Comparison of ENCODE assay signal across 8 mouse cellular contexts in the genomic region with DNA sequence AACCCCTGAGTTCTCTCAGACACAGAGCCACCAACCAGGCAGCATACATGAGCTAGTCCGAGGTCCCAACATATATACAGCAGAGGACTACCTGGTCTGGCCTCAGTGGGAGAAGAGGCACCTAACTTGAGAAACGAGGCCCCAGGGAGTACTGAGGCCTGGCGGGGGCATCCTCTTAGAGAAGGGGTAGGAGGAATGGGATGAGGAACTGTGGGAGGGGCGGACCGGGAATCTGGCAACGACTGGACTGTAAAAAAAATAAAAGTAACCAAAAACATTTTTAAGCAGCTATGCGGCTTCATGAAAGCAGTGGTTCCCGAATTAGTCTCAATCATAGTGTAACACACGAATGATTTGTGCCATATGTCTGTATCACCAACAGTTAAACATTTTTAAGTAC. TPM values are rescaled to one million over a fixed set of nuclear protein-coding genes. Genes with fewer than 3 reads are reported as not detected.
A peak's percentile ranks its signal among the peaks of the same experiment; 100 is the strongest.
DNase-seq lines count a peak whose midpoint lies in the region; ATAC-seq and TF ChIP-seq lines count a peak whose summit lies in the region.

No protein-coding gene starts in this region.

- no peaks in the 10 kb centered on the region for H3K36me3 ChIP-seq in kidney, adult 2 months (ENCODE audit: control insufficient read depth, insufficient read depth, low read length)
- peaks cover 15% of the 10 kb centered on the region for H3K36me3 ChIP-seq in liver, embryonic 14.5 days (replicated peaks; ENCODE audit: control insufficient read depth, insufficient read depth, low read depth)
- H3K36me3 ChIP-seq in stomach, embryonic 15.5 days = peaks cover 10% of the 10 kb centered on the region; the same call in 1 of the 2 replicates

- H3K9ac ChIP-seq in liver, embryonic 14.5 days (replicated peaks) = peak overlapping the region; percentile 79
- peak overlapping the region; percentile 87; the same call in 1 of the 2 replicates for H3K9ac ChIP-seq in stomach, embryonic 15.5 days

- peak; percentile 4 for DNase-seq in kidney, adult 2 months
- no peak for DNase-seq in kidney, postnatal 25 days
- DNase-seq in heart, postnatal 4 days = peak; percentile 14
- no peak for DNase-seq in liver, embryonic 14.5 days (ENCODE audit: low read depth in 3 of 3, low spot score in 3 of 3)
- DNase-seq in urinary bladder, adult 2 months (ENCODE audit: low spot score) = no peak
- no peak for DNase-seq in cerebellum, postnatal 14 days

- H3K27me3 ChIP-seq in kidney, adult 2 months (replicated peaks; ENCODE audit: control insufficient read depth, insufficient read depth, low read length) = no peaks in the 10 kb centered on the region
- no peaks in the 10 kb centered on the region for H3K27me3 ChIP-seq in liver, embryonic 14.5 days (ENCODE audit: control insufficient read depth, insufficient read depth, low read length)
- H3K27me3 ChIP-seq in stomach, embryonic 15.5 days (replicated peaks) = no peaks in the 10 kb centered on the region

- H3K27ac ChIP-seq in kidney, adult 2 months (ENCODE audit: insufficient read depth, low read depth, low read length) = peak overlapping the region; percentile 89
- peak overlapping the region; percentile 82 for H3K27ac ChIP-seq in brown adipose tissue, adult 24 weeks (replicated peaks; ENCODE audit: low read depth, low read length)
- H3K27ac ChIP-seq in liver, embryonic 14.5 days = no peak overlapping the region
- peak overlapping the region; percentile 86; the same call in 1 of the 2 replicates for H3K27ac ChIP-seq in stomach, embryonic 15.5 days

- WGBS in kidney, adult 2 months = 8% methylated on average over 9 of the region's 9 CpGs
- 12% methylated on average over 9 of the region's 9 CpGs for WGBS in liver, embryonic 14.5 days (ENCODE audit: insufficient replicate concordance)
- 6% methylated on average over 9 of the region's 9 CpGs for WGBS in stomach, embryonic 15.5 days

- TF ChIP-seq EP300 in liver, embryonic 14.5 days (IDR thresholded peaks at IDR 0.05; ENCODE audit: low read depth) = no peak

- no peak for ATAC-seq in liver, embryonic 14.5 days (ENCODE audit: insufficient read depth)
- peak; percentile 26; the same call in 1 of the 2 replicates for ATAC-seq in stomach, embryonic 15.5 days (ENCODE audit: insufficient read depth, low FRiP score, low read depth)

- H3K4me2 ChIP-seq in liver, embryonic 14.5 days (ENCODE audit: low read depth) = peak overlapping the region; percentile 75
- peak overlapping the region; percentile 69 for H3K4me2 ChIP-seq in stomach, embryonic 15.5 days

- no peaks in the 10 kb centered on the region for H3K4me1 ChIP-seq in kidney, adult 2 months (ENCODE audit: control insufficient read depth, insufficient read depth, low read length)
- H3K4me1 ChIP-seq in brown adipose tissue, adult 24 weeks (ENCODE audit: control insufficient read depth, insufficient read depth, insufficient read length, low read length) = peaks cover 5% of the 10 kb centered on the region; the same call in 1 of the 2 replicates
- peaks cover 0 to 6% of the 10 kb centered on the region in 2 experiments; a peak in 2 of 4 replicates for H3K4me1 ChIP-seq in liver, embryonic 14.5 days (replicated peaks; ENCODE audit: control insufficient read depth in 2 of 2, insufficient read depth in 2 of 2, low read length in 1 of 2)
- peaks cover 8% of the 10 kb centered on the region; the same call in 1 of the 2 replicates for H3K4me1 ChIP-seq in stomach, embryonic 15.5 days

- TF ChIP-seq CTCF in kidney, adult 2 months (conservative IDR thresholded peaks at IDR 0.05; ENCODE audit: insufficient read depth, insufficient read length, low read depth, low read length) = no peak
- no peak for TF ChIP-seq CTCF in liver, embryonic 14.5 days (IDR thresholded peaks at IDR 0.05; ENCODE audit: low read depth)

- H3K4me3 ChIP-seq in kidney, adult 2 months (ENCODE audit: insufficient read depth, low read depth, low read length) = peak overlapping the region; percentile 75
- peak overlapping the region; percentile 96 for H3K4me3 ChIP-seq in brown adipose tissue, adult 24 weeks (ENCODE audit: insufficient read depth, low read depth, low read length)
- peak overlapping the region; percentile 81 to 86 for H3K4me3 ChIP-seq in liver, embryonic 14.5 days (ENCODE audit: insufficient read depth in 1 of 2, low read depth in 2 of 2, low read length in 2 of 2)
- H3K4me3 ChIP-seq in stomach, embryonic 15.5 days (replicated peaks) = peak overlapping the region; percentile 94

- H3K9me3 ChIP-seq in liver, embryonic 14.5 days (ENCODE audit: control insufficient read depth, low read length) = no peaks in the 10 kb centered on the region
- H3K9me3 ChIP-seq in stomach, embryonic 15.5 days = no peaks in the 10 kb centered on the region

- no peak for TF ChIP-seq POLR2A in kidney, adult 2 months (IDR thresholded peaks at IDR 0.05; ENCODE audit: low read depth, low read length)

RNA-seq across cellular contexts. Expression of gene Uqcrc2, which starts 0.7 kb away (rescaled TPM):
- polyA plus RNA-seq in kidney, adult 2 months (2012; rRNA removed) = 228 and 275 TPM in 2 replicates
- 1,707 and 1,711 TPM in 2 replicates for polyA plus RNA-seq in brown adipose tissue, adult 24 weeks (2012; ENCODE audit: insufficient read depth, insufficient read length, missing spikeins)
- 100 to 1,000 TPM; 820 to 827 TPM for total RNA-seq in heart, postnatal 4 days (2021)
- 86.8 and 95.8 TPM in 2 replicates for polyA plus RNA-seq in liver, embryonic 14.5 days (2012; rRNA removed)
- polyA plus RNA-seq in liver, embryonic 14.5 days (2014; fragmentation: Nextera tagmentation; extraction: Ambion mirVana) = 136 and 142 TPM in 2 replicates
- 197 and 221 TPM in 2 replicates for polyA plus RNA-seq in stomach, embryonic 15.5 days (2015; fragmentation: Nextera tagmentation; extraction: Ambion mirVana)
- 177 and 203 TPM in 2 replicates for polyA plus RNA-seq in urinary bladder, adult 2 months (2012; rRNA removed)

RNA-seq across cellular contexts. Expression of gene Pdzd9, which starts 35.8 kb away (rescaled TPM):
- 0.09 TPM in 1 of 2 replicates, not detected in the other for polyA plus RNA-seq in kidney, adult 2 months (2012; rRNA removed)
- polyA plus RNA-seq in brown adipose tissue, adult 24 weeks (2012; ENCODE audit: insufficient read depth, insufficient read length, missing spikeins) = 0.95 and 1.5 TPM in 2 replicates
- not detected for total RNA-seq in heart, postnatal 4 days (2021)
- 0.02 and 0.03 TPM in 2 replicates for polyA plus RNA-seq in liver, embryonic 14.5 days (2012; rRNA removed)
- 0.06 and 0.14 TPM in 2 replicates for polyA plus RNA-seq in liver, embryonic 14.5 days (2014; fragmentation: Nextera tagmentation; extraction: Ambion mirVana)
- polyA plus RNA-seq in stomach, embryonic 15.5 days (2015; fragmentation: Nextera tagmentation; extraction: Ambion mirVana) = 0.28 and 0.44 TPM in 2 replicates
- polyA plus RNA-seq in urinary bladder, adult 2 months (2012; rRNA removed) = 0.04 TPM in 2 replicates

RNA-seq across cellular contexts. Expression of gene Mosmo, which starts 43.1 kb away (rescaled TPM):
- polyA plus RNA-seq in kidney, adult 2 months (2012; rRNA removed) = 19.4 and 20.6 TPM in 2 replicates
- 20.5 and 20.6 TPM in 2 replicates for polyA plus RNA-seq in brown adipose tissue, adult 24 weeks (2012; ENCODE audit: insufficient read depth, insufficient read length, missing spikeins)
- 10 to 100 TPM; 30.0 to 33.6 TPM for total RNA-seq in heart, postnatal 4 days (2021)
- polyA plus RNA-seq in liver, embryonic 14.5 days (2012; rRNA removed) = 8.0 and 9.6 TPM in 2 replicates
- polyA plus RNA-seq in liver, embryonic 14.5 days (2014; fragmentation: Nextera tagmentation; extraction: Ambion mirVana) = 4.8 and 6.3 TPM in 2 replicates
- polyA plus RNA-seq in stomach, embryonic 15.5 days (2015; fragmentation: Nextera tagmentation; extraction: Ambion mirVana) = 11.1 and 13.5 TPM in 2 replicates
- polyA plus RNA-seq in urinary bladder, adult 2 months (2012; rRNA removed) = 22.6 and 22.9 TPM in 2 replicates

Comparison
In these comparisons a context has a peak if more than half of its experiments do, and no peak if none do; other contexts are left out.
1. DNase-seq: peak in kidney, adult 2 months (single experiment) and heart, postnatal 4 days (single experiment); none in kidney, postnatal 25 days (0 of 2), liver, embryonic 14.5 days (0 of 3), urinary bladder, adult 2 months (single experiment) and cerebellum, postnatal 14 days (0 of 2).
2. Peak in every context shown above with its lines, with median percentiles within 50 percentile points of each other: H3K4me3 ChIP-seq.